Mouse (Mus musculus) C3H10T1/2 (cell line): ENCODE data around the gene 9030624G23Rik. TPM values are rescaled to one million over a fixed set of nuclear protein-coding genes. Genes with fewer than 3 reads are reported as not detected.

ENCODE experiments used
- polyA plus RNA-seq, 2 experiments: library from polyadenylated mRNA; unstranded; fragments of >200 nt; fragmentation: generic; extraction: Trizol; gene quantifications; one replicate each; pipeline ENCODE4 v1.2.1; 2012; ENCODE audit warnings: missing spikeins in 2 of 2

The 9030624G23Rik gene
- polyA plus RNA-seq: under 1 TPM in 1 of 2 experiments, not detected in 1; 0.02 TPM

DNA sequence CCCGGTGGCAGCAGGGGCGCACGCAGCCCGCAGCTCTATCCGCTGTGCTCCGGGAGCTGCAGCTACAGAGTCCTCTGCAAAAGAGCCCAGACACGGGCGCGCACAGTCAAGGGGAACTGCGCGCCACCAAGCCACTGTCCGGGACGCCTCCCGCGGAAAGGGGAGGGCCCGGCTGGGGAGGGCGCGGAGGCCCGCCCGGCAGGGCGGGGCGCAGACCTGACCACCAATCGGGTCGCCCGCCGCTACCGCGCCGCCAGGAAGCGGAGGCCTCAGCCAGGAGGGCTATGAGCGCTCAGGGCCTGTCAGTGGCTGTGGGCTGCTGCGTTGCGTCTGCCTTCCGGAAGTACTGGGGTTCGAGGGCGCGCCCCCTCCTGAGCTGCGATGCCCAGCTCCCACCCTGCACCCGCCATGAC lies at the start of gene 9030624G23Rik:
Gene 9030624G23Rik, minus strand, starts transcription at position 139 of the 413 bp plus-strand sequence.

